Mouse (Mus musculus) liver, embryonic 14.5 days (tissue): ENCODE data around the gene Fkbpl. TPM values are rescaled to one million over a fixed set of nuclear protein-coding genes. Genes with fewer than 3 reads are reported as not detected.

Experiments
- ATAC-seq: fragments of 200-750 bp; cut with Nextera tagmentation; 2 replicates; pipeline ENCODE4 v1.8.0; 2017; ENCODE audit warnings: moderate number of reproducible peaks, mild to moderate bottlenecking, moderate library complexity; ENCODE audit not compliant: insufficient read depth
- DNase-seq, 3 experiments: peaks; one replicate each; pipeline ENCODE4 v3.0.0-alpha.2; 2012 to 2013; ENCODE audit warnings: low read depth in 3 of 3, low spot score in 3 of 3
- H3K27ac ChIP-seq: fragments of 300-500 bp; sonication (generic); 2 replicates; pipeline ENCODE4 v1.5.1; 2014; ENCODE audit warnings: moderate library complexity, mild to moderate bottlenecking, control low read depth, inconsistent platforms
- H3K27me3 ChIP-seq: fragments of 300-500 bp; sonication (generic); 2 replicates; pipeline ENCODE4 v1.6.1; 2014; ENCODE audit warnings: mild to moderate bottlenecking, low read length, moderate library complexity; ENCODE audit not compliant: control insufficient read depth, insufficient read depth
- H3K36me3 ChIP-seq: fragments of 300-500 bp; sonication (generic); replicated peaks from 2 replicates; pipeline ENCODE4 v1.6.1; 2014; ENCODE audit warnings: low read depth; ENCODE audit not compliant: control insufficient read depth, insufficient read depth
- H3K4me1 ChIP-seq, 2 experiments: fragments of 200-500 bp in 1 of 2; fragments of 300-500 bp in 1 of 2; sonication (generic) in 1 of 2; replicated peaks; 2 replicates each; pipeline ENCODE4 v1.6.1; 2012 to 2014; ENCODE audit warnings: antibody characterized with exemption in 1 of 2, inconsistent platforms in 1 of 2, low read length in 1 of 2; ENCODE audit not compliant: control insufficient read depth in 2 of 2, insufficient read depth in 2 of 2
- H3K4me2 ChIP-seq: fragments of 300-500 bp; sonication (generic); 2 replicates; pipeline ENCODE4 v1.6.1; 2014; ENCODE audit warnings: low read depth, mild to moderate bottlenecking, control low read depth, moderate library complexity
- H3K4me3 ChIP-seq, 2 experiments: fragments of 200-500 bp in 1 of 2; fragments of 300-500 bp in 1 of 2; sonication (generic) in 1 of 2; 2 replicates each; pipeline ENCODE4 v1.5.1; 2012 to 2014; ENCODE audit warnings: low read depth in 2 of 2, low read length in 2 of 2, mild to moderate bottlenecking in 2 of 2, control low read depth in 1 of 2, inconsistent platforms in 1 of 2, moderate library complexity in 1 of 2; ENCODE audit not compliant: insufficient read depth in 1 of 2
- H3K9ac ChIP-seq: fragments of 300-500 bp; sonication (generic); replicated peaks from 2 replicates; pipeline ENCODE4 v1.6.1; 2014; ENCODE audit warnings: mild to moderate bottlenecking, control low read depth, moderate library complexity
- H3K9me3 ChIP-seq: fragments of 300-500 bp; sonication (generic); 2 replicates; pipeline ENCODE4 v1.6.1; 2016; ENCODE audit warnings: low read length, mixed read lengths; ENCODE audit not compliant: control insufficient read depth
- CTCF ChIP-seq: IDR thresholded peaks from 2 replicates; pipeline ENCODE4 v1.5.1; 2016; ENCODE audit warnings: antibody characterized with exemption, low read depth, control low read depth
- EP300 ChIP-seq: IDR thresholded peaks from 2 replicates; pipeline ENCODE4 v1.6.1; 2016; ENCODE audit warnings: antibody characterized with exemption, low read depth
- WGBS: fragments of 180-500 bp; shearing (Covaris S2); extraction: QIAGEN DNeasy Blood & Tissue Kit; methylation state at CpG from one replicate; pipeline ENCODE4 v1.1.7; 2014; ENCODE audit not compliant: insufficient replicate concordance; 5-methylcytosine and 5-hydroxymethylcytosine counted together
- polyA plus RNA-seq, 2 experiments: library from polyadenylated mRNA; depleted of rRNA in 1 of 2; stranded (reverse) in 1 of 2; unstranded in 1 of 2; fragments of >200 nt; fragmentation: Nextera tagmentation in 1 of 2; extraction: Ambion mirVana in 1 of 2; gene quantifications; 2 replicates each; pipeline versions ENCODE4 v1.2.1 to v1.2.3; 2012 to 2014

Fkbpl gene
- polyA plus RNA-seq, 2 experiments, result 1.6 to 2.9 TPM

GRCm38 (mm10) chr17:34681132-34681571, 36.6 kb downstream of the Fkbpl start:
- Histone ChIP-seq H3K27me3 (no peaks in the 10 kb centered on the region; the same call in 1 of the 2 replicates), H3K4me1 (no peaks in the 10 kb centered on the region), H3K4me3 (no peak overlapping the region), H3K9ac (no peak overlapping the region), H3K36me3 (no peaks in the 10 kb centered on the region), H3K9me3 (no peaks in the 10 kb centered on the region), H3K4me2 (no peak overlapping the region), H3K27ac (no peak overlapping the region)
- ATAC-seq (no peak), DNase-seq (no peak)
- 14% methylated on average over 17 of the region's 17 CpGs for WGBS
- TF ChIP-seq CTCF, result no peak
- no peak for TF ChIP-seq EP300

DNA sequence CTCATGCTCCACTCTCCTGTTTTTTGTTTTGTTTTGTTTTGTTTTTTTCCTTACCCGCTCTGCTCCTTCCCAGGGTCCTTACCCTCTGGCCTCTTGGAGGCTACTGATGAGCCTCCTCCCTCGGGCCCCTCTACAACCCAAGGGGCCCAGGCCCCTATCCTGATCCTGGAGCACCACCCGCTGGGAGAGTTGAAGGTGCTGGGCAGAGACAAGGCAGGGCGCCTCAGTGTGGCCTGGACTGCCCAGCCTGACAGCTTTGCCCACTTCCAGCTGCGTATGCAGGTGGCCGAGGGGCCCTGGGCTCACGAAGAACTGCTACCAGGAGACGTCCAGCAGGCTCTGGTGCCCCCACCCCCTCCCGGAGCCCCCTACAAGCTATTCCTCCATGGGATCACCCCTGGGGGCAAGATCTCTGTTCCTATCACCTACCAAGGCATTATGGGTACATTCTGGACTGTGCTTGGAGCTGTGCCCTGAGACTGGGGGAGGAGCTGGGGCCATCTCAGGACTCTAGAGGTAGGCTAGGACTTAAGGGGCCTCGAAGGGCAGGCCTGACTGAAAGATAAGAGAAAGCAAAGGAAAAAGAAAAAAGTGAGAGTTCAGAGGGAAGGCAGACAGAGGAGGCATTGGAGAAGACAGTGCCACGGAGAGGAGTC, 37.4 kb downstream of the Fkbpl start:
- no peaks in the 10 kb centered on the region; the same call in 1 of the 2 replicates for H3K27me3 ChIP-seq

DNA sequence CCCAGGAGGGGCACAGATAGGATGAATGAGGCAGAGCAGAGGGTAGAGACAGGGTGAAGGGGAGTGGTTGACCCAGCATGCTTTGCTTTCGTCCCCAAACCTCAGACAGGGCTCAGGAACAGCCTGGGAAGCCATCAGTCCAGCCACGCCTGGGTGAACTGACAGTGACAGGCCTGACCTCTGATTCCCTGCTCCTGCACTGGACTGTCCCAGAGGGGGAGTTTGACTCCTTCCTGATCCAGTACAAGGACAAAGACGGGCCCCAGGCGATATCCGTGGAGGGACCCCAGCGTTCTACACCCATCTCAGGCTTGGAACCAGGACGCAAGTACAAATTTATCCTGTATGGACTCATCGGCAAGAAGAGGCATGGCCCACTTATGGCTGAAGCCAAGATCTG, 38.6 kb downstream of the Fkbpl start:
- H3K9ac ChIP-seq, result no peak overlapping the region
- TF ChIP-seq EP300 (no peak), CTCF (no peak)
- no peak overlapping the region for H3K4me2 ChIP-seq
- ATAC-seq (no peak), DNase-seq (no peak)
- no peaks in the 10 kb centered on the region for H3K9me3 ChIP-seq
- no peaks in the 10 kb centered on the region for H3K36me3 ChIP-seq
- no peaks in the 10 kb centered on the region for H3K4me1 ChIP-seq
- H3K4me3 ChIP-seq, result no peak overlapping the region
- no peaks in the 10 kb centered on the region; the same call in 1 of the 2 replicates for H3K27me3 ChIP-seq
- 67% methylated on average over 8 of the region's 8 CpGs for WGBS
- H3K27ac ChIP-seq, result no peak overlapping the region

More for the DNA sequence above, 37.4 kb downstream of the Fkbpl start:
- Histone ChIP-seq H3K9ac (no peak overlapping the region), H3K4me1 (no peaks in the 10 kb centered on the region), H3K4me2 (no peak overlapping the region), H3K4me3 (no peak overlapping the region), H3K36me3 (no peaks in the 10 kb centered on the region), H3K9me3 (no peaks in the 10 kb centered on the region), H3K27ac (no peak overlapping the region)
- ATAC-seq (no peak), DNase-seq (no peak)
- WGBS, result 37% methylated on average over 11 of the region's 11 CpGs
- TF ChIP-seq CTCF (no peak), EP300 (no peak)

- 52% methylated on average over 10 of the region's 10 CpGs for WGBS
- Histone ChIP-seq H3K4me3 (no peak overlapping the region), H3K27ac (no peak overlapping the region), H3K4me2 (no peak overlapping the region), H3K4me1 (no peaks in the 10 kb centered on the region), H3K27me3 (no peaks in the 10 kb centered on the region; the same call in 1 of the 2 replicates), H3K9me3 (no peaks in the 10 kb centered on the region), H3K36me3 (no peaks in the 10 kb centered on the region), H3K9ac (no peak overlapping the region)
- DNase-seq (no peak), ATAC-seq (no peak)
- TF ChIP-seq EP300, result no peak
These were observed 39.2 kb downstream of the Fkbpl start for GRCm38 (mm10) chr17:34683686-34684220.

DNA sequence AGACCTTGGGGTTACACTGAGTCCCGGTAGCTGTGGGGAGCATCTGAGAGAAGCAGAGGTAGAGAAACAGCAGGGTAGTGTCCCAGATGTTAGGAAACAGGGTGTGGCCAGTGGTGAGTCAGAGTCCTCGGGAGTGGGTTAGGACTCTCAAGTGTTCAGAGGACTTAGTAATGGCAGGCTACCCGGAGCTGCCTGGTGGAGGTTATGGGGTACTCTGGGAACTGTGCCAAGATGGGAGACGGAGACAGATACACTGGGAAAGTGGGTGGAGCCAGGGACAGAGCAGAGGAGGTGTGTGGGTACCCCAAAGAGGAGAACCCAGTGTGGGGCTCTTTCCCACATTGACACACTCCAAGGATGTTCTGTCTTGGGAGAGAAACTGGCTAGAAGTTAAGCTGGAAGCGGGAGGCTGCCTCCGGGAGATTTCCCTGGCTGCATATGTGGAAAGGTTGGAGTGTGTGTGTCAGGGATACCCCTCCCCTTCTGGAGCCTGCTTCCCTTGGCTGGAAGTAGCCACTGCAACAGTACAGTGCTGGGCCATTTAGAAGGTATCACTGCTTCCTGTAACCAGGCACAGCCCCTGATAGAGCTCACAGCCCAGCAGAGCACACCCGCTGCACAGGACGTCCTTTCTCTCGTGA, 39.8 kb downstream of the Fkbpl start:
- no peaks in the 10 kb centered on the region for H3K9me3 ChIP-seq
- no peak for DNase-seq
- 50% methylated on average over 9 of the region's 9 CpGs for WGBS
- no peak overlapping the region for H3K4me3 ChIP-seq
- H3K4me1 ChIP-seq, result no peaks in the 10 kb centered on the region
- no peak for ATAC-seq
- H3K4me2 ChIP-seq, result no peak overlapping the region
- TF ChIP-seq EP300, result no peak
- TF ChIP-seq CTCF, result no peak
- no peaks in the 10 kb centered on the region; the same call in 1 of the 2 replicates for H3K27me3 ChIP-seq
- no peak overlapping the region for H3K9ac ChIP-seq
- no peaks in the 10 kb centered on the region for H3K36me3 ChIP-seq
- H3K27ac ChIP-seq, result no peak overlapping the region
